Mouse (Mus musculus) myocyte (in vitro differentiated cells): ENCODE results near the gene Vps45.

Experiments used
- E2F4 ChIP-seq: IDR thresholded peaks from one replicate; pipeline ENCODE4 v1.6.1; 2011; ENCODE audit warnings: mild to moderate bottlenecking, control low read depth, moderate library complexity; ENCODE audit not compliant: insufficient read depth
- MAX ChIP-seq: IDR thresholded peaks from one replicate; pipeline ENCODE4 v1.6.1; 2011; ENCODE audit warnings: low read depth, mild to moderate bottlenecking, control low read depth
- POLR2A ChIP-seq: IDR thresholded peaks from one replicate; pipeline ENCODE4 v1.6.1; 2011; ENCODE audit warnings: low read depth, mild to moderate bottlenecking, control low read depth, moderate library complexity; ENCODE audit not compliant: insufficient read length

DNA sequence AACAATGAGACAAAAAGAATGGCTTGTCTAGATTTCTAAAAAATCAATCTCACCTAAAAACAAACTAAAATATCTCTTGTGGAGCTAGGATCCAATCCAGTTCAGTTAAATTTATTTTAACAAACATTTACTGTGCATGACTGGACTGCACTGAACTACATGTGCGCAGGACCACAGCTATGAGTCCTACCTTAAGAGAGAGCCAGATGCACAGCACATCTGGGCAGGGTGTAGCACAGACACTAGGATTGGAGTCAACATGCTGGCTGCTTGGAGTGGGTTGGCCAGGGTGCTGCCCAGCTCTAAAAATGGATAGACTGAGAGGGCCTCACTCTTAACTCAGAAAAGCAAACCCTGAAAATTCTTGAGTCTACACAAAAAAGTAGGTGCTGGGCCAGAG is 56.7 kb downstream of the Vps45 start:
- TF ChIP-seq E2F4 (no peak), POLR2A (no peak), MAX (no peak)
